In the genomic region with DNA sequence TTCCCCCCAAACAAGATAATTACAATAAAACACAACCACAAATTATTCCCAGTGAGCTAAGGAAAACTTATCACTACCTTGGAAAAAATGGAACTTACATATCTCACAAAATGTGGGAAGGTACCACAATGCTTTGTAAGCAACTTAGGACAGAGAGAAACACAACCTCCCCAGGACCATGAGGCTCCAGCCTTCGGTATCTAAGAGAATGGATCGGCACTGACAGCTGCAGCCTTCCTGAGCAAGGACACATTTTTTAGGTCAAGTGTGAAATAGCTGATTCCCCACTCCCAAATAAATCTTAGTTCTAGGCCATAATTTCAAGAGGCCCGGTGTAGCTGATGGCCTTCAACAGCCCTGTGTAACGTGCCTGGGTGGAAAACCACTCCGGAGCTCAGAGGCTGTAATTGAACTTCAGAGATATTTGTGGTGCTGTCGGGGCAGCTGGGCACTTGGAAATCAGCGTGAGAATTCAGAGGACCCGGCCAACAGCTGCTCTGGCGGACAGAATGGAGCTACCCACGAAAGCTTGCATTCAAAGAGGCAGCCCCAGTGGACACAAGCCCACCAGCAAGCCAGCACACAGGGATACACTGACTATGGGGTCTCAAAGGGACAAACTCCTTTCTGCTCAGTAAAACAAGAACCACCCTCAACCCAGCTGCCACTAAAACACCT, we compare ENCODE assay signal across 25 mouse cellular contexts.
A peak's percentile ranks its signal among the peaks of the same experiment; 100 is the strongest.
DNase-seq lines count a peak whose midpoint lies in the region; ATAC-seq and TF ChIP-seq lines count a peak whose summit lies in the region.
"Had no signal": no experiment of that assay in that cellular context is flagged by ENCODE, and none has a peak within 500 bp of the region (broad histone marks: within the 10 kb centered on the region; RNA-seq: fewer than 3 reads in every experiment).

No protein-coding gene starts in this region.

- H3K4me2 ChIP-seq in limb, embryonic 13.5 days (replicated peaks): no peak overlapping the region
- H3K4me2 ChIP-seq: embryonic facial prominence, embryonic 12.5 days; forebrain, embryonic 12.5 days; forebrain, embryonic 15.5 days; heart, embryonic 13.5 days; hindbrain, embryonic 14.5 days had no signal

- H3K27ac ChIP-seq in gastrocnemius, adult 2 months: no peak overlapping the region
- no peak overlapping the region for H3K27ac ChIP-seq in limb, embryonic 13.5 days
- H3K27ac ChIP-seq in limb, embryonic 10.5 days: no peak overlapping the region
- H3K27ac ChIP-seq: embryonic facial prominence, embryonic 12.5 days; forebrain, embryonic 12.5 days; forebrain, embryonic 15.5 days; heart, adult 2 months; heart, embryonic 10.5 days; heart, embryonic 13.5 days; hindbrain, embryonic 14.5 days; hindbrain, postnatal 0 days had no signal

- peak; percentile 48; the same call in 1 of the 2 replicates for ATAC-seq in limb, embryonic 13.5 days (ENCODE audit: low FRiP score, low read depth)
- ATAC-seq: CD4-positive, CD25-positive, alpha-beta regulatory T cell, adult 4 months; forebrain, embryonic 15.5 days; hindbrain, postnatal 0 days; inflammation-experienced regulatory T-cells, adult 6 months had no signal

- no peaks in the 10 kb centered on the region for H3K36me3 ChIP-seq in limb, embryonic 13.5 days
- no peaks in the 10 kb centered on the region for H3K36me3 ChIP-seq in limb, embryonic 10.5 days
- H3K36me3 ChIP-seq: embryonic facial prominence, embryonic 12.5 days; forebrain, embryonic 12.5 days; forebrain, embryonic 15.5 days; heart, embryonic 10.5 days; heart, embryonic 13.5 days had no signal

- H3K4me1 ChIP-seq in limb, embryonic 13.5 days: no peaks in the 10 kb centered on the region
- H3K4me1 ChIP-seq in limb, embryonic 10.5 days: no peaks in the 10 kb centered on the region
- H3K4me1 ChIP-seq: embryonic facial prominence, embryonic 12.5 days; forebrain, embryonic 12.5 days; forebrain, embryonic 15.5 days; heart, embryonic 10.5 days; heart, embryonic 13.5 days had no signal

- DNase-seq in gastrocnemius, postnatal 10 days: peak; percentile 8
- no peak for DNase-seq in gastrocnemius, adult 2 months
- DNase-seq in limb, embryonic 10.5 days (ENCODE audit: low spot score): no peak
- DNase-seq in mesoderm, embryonic 11.5 days (ENCODE audit: low read depth, low spot score): peak; percentile 9
- no peak for DNase-seq in urinary bladder, postnatal 4 days (ENCODE audit: low spot score in 2 of 2)
- DNase-seq: adrenal gland, adult 2 months; adrenal gland, postnatal 14 days; cerebellum, adult 11 months; cerebellum, adult 8-10 months; cerebellum, postnatal 14 days; gastrocnemius, postnatal 36 days; heart, adult 2 months; heart, postnatal 14 days; heart, postnatal 4 days had no signal

- no peak for TF ChIP-seq CTCF in gastrocnemius, adult 2 months (IDR thresholded peaks at IDR 0.05)

- intact Hi-C loops in gastrocnemius, adult 2 months (cut with DNase I): no loop called here

- H3K9ac ChIP-seq in limb, embryonic 13.5 days: no peak overlapping the region
- H3K9ac ChIP-seq: embryonic facial prominence, embryonic 12.5 days; forebrain, embryonic 12.5 days; forebrain, embryonic 15.5 days; heart, embryonic 13.5 days; hindbrain, embryonic 14.5 days had no signal

- 68% methylated on average over 10 of the region's 10 CpGs for WGBS in limb, embryonic 13.5 days
- 84% methylated on average over 10 of the region's 10 CpGs for WGBS in limb, embryonic 10.5 days

- H3K4me3 ChIP-seq in gastrocnemius, adult 2 months: no peak overlapping the region
- H3K4me3 ChIP-seq in limb, embryonic 13.5 days: no peak overlapping the region
- H3K4me3 ChIP-seq in limb, embryonic 10.5 days: no peak overlapping the region
- H3K4me3 ChIP-seq: embryonic facial prominence, embryonic 12.5 days; erythroblast, embryonic 14.5 days; forebrain, embryonic 12.5 days; forebrain, embryonic 15.5 days; heart, adult 2 months; heart, embryonic 10.5 days; heart, embryonic 13.5 days had no signal

- no peaks in the 10 kb centered on the region for H3K27me3 ChIP-seq in limb, embryonic 13.5 days
- H3K27me3 ChIP-seq in limb, embryonic 10.5 days (ENCODE audit: low read depth, poor library complexity, severe bottlenecking): no peaks in the 10 kb centered on the region
- H3K27me3 ChIP-seq: embryonic facial prominence, embryonic 12.5 days; forebrain, embryonic 12.5 days; forebrain, embryonic 15.5 days; heart, embryonic 13.5 days had no signal

- H3K9me3 ChIP-seq in limb, embryonic 13.5 days: no peaks in the 10 kb centered on the region
- no peaks in the 10 kb centered on the region for H3K9me3 ChIP-seq in limb, embryonic 10.5 days (replicated peaks)
- H3K9me3 ChIP-seq: embryonic facial prominence, embryonic 12.5 days; forebrain, embryonic 12.5 days; forebrain, embryonic 15.5 days; heart, embryonic 10.5 days; heart, embryonic 13.5 days had no signal

Comparison
In these comparisons a context has a peak if more than half of its experiments do, and no peak if none do; other contexts are left out.
1. DNase-seq: peak in gastrocnemius, postnatal 10 days (single experiment) and mesoderm, embryonic 11.5 days (single experiment); none in gastrocnemius, adult 2 months (single experiment), limb, embryonic 10.5 days (single experiment) and urinary bladder, postnatal 4 days (0 of 2).